Mouse (Mus musculus) testis, adult 2 months (tissue): ENCODE data around the gene Pdpk1.

ENCODE experiments used
- CTCF ChIP-seq: fragments of 200-500 bp; IDR thresholded peaks from 2 replicates; pipeline ENCODE4 v1.5.1; 2012; ENCODE audit warnings: low read depth, mild to moderate bottlenecking, inconsistent platforms, low read length, moderate library complexity; ENCODE audit not compliant: control insufficient read depth, insufficient read depth, insufficient replicate concordance
- POLR2A ChIP-seq: fragments of 200-500 bp; IDR thresholded peaks from 2 replicates; pipeline ENCODE4 v1.6.1; 2012; ENCODE audit warnings: low read depth, mild to moderate bottlenecking, inconsistent platforms, low read length, moderate library complexity; ENCODE audit not compliant: control insufficient read depth

- TF ChIP-seq CTCF (no peak), POLR2A (no peak)
Observed at GRCm38 (mm10) chr17:24142897-24143296, 7.8 kb downstream of the Pdpk1 start.
